Mouse (Mus musculus) liver, embryonic 14.5 days (tissue): ENCODE results near the gene Esrrg.

Experiments used
- CTCF ChIP-seq: IDR thresholded peaks from 2 replicates; pipeline ENCODE4 v1.5.1; 2016; ENCODE audit warnings: antibody characterized with exemption, low read depth, control low read depth
- EP300 ChIP-seq: IDR thresholded peaks from 2 replicates; pipeline ENCODE4 v1.6.1; 2016; ENCODE audit warnings: antibody characterized with exemption, low read depth

DNA sequence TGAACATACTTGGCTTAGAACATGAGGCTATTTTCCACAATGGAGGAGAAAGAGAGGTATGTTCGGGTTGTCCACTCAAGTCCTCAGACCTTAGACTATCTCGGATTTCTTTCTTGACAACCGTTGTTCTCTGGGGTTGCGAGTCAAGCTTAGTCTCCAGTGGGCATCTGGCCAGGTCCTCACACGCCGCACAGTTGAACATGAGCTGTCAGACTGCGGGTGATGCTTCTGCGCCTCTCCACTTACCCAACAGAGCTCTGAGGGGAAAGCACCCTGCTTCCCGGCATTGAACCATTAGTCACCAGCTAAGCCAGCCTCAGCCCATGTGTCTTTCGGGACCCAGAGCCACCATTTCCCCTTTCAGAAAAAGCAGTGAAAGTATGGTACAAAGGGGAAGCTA, 633.2 kb downstream of the Esrrg start:
- no peak for TF ChIP-seq CTCF
- no peak for TF ChIP-seq EP300
